ENCODE assay signal across 29 mouse cellular contexts in the genomic region with DNA sequence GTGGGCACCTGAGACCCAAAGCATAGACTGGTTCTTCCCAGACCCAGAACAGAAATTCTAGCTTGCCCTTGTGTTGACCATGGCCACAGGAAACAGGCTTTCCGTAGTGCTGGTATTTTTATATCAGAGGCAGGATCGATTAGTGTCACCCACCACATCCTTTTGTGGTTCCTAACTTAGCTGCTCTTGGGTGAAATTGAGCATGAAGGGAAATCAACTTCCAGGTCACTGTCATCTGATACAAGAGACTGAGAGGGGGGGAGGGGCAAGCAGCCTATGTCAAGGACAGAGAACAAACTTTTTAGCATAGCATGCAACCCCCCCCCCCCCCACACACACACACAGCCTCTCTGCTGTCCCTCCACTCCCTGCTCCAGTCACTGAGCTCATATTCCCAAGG. TPM values are rescaled to one million over a fixed set of nuclear protein-coding genes. Genes with fewer than 3 reads are reported as not detected.
DNase-seq lines count a peak whose midpoint lies in the region; ATAC-seq lines count a peak whose summit lies in the region.
"Had no signal": no experiment of that assay in that cellular context is flagged by ENCODE, and none has a peak within 500 bp of the region (broad histone marks: within the 10 kb centered on the region; RNA-seq: fewer than 3 reads in every experiment).

No protein-coding gene starts in this region.

- H3K27ac ChIP-seq in midbrain, embryonic 14.5 days (replicated peaks; ENCODE audit: low read depth, low read length): no peak overlapping the region
- H3K27ac ChIP-seq: embryonic facial prominence, embryonic 12.5 days; embryonic facial prominence, embryonic 15.5 days; gastrocnemius, adult 2 months; hindbrain, embryonic 10.5 days; hindbrain, embryonic 13.5 days had no signal

- no peaks in the 10 kb centered on the region for H3K9me3 ChIP-seq in megakaryocyte, embryonic 14.5 days
- H3K9me3 ChIP-seq in midbrain, embryonic 14.5 days (ENCODE audit: control insufficient read depth, low read length): no peaks in the 10 kb centered on the region
- H3K9me3 ChIP-seq: embryonic facial prominence, embryonic 12.5 days; embryonic facial prominence, embryonic 15.5 days; hindbrain, embryonic 10.5 days; hindbrain, embryonic 13.5 days had no signal

- peak; percentile 33; the same call in 1 of the 2 replicates for ATAC-seq in common myeloid progenitor, adult 5-6 weeks (replicated peaks; ENCODE audit: low read depth, poor library complexity, severe bottlenecking)
- ATAC-seq in midbrain, embryonic 14.5 days (ENCODE audit: low FRiP score, low TSS enrichment): no peak
- ATAC-seq: forebrain, embryonic 14.5 days; forebrain, postnatal 0 days; hindbrain, embryonic 16.5 days; inflammation-experienced regulatory T-cells, adult 6 months had no signal

- peak; percentile 13 for DNase-seq in CD4-positive helper T cell, adult 2 months (ENCODE audit: low read depth, low spot score)
- no peak for DNase-seq in right cerebral cortex, postnatal 36 days (ENCODE audit: low spot score in 2 of 2)
- DNase-seq in midbrain, embryonic 14.5 days: no peak
- DNase-seq in cerebellum, postnatal 4 days (ENCODE audit: low spot score in 2 of 2): no peak
- no peak for DNase-seq in urinary bladder, postnatal 4 days (ENCODE audit: low spot score in 2 of 2)
- DNase-seq: adrenal gland, adult 2 months; adrenal gland, postnatal 25 days; cerebellum, adult 11-12 months; cerebellum, adult 8-10 months; cerebellum, postnatal 10 days; cerebellum, postnatal 36 days; forebrain, postnatal 0 days; gastrocnemius, adult 2 months; gastrocnemius, postnatal 14 days; heart, adult 11 months; heart, postnatal 36 days had no signal

- H3K4me3 ChIP-seq in megakaryocyte, embryonic 14.5 days (replicated peaks): peak overlapping the region; percentile 15
- no peak overlapping the region for H3K4me3 ChIP-seq in midbrain, embryonic 14.5 days (replicated peaks; ENCODE audit: low read depth, low read length)
- H3K4me3 ChIP-seq: embryonic facial prominence, embryonic 12.5 days; embryonic facial prominence, embryonic 15.5 days; gastrocnemius, adult 2 months; hindbrain, embryonic 10.5 days; hindbrain, embryonic 13.5 days had no signal

- WGBS in midbrain, embryonic 14.5 days: 80% methylated on average over 2 of the region's 2 CpGs

- peaks cover 19% of the 10 kb centered on the region for H3K27me3 ChIP-seq in megakaryocyte, embryonic 14.5 days (replicated peaks)
- H3K27me3 ChIP-seq in midbrain, embryonic 14.5 days (ENCODE audit: control insufficient read depth, insufficient read depth, low read length): no peaks in the 10 kb centered on the region
- H3K27me3 ChIP-seq: embryonic facial prominence, embryonic 12.5 days; embryonic facial prominence, embryonic 15.5 days had no signal

- no peak overlapping the region for H3K4me2 ChIP-seq in midbrain, embryonic 14.5 days (ENCODE audit: low read length)
- H3K4me2 ChIP-seq: embryonic facial prominence, embryonic 12.5 days; embryonic facial prominence, embryonic 15.5 days; heart, embryonic 11.5 days; hindbrain, embryonic 13.5 days had no signal

- H3K36me3 ChIP-seq in megakaryocyte, embryonic 14.5 days (replicated peaks; ENCODE audit: low read length): no peaks in the 10 kb centered on the region
- H3K36me3 ChIP-seq in midbrain, embryonic 14.5 days (ENCODE audit: control insufficient read depth, insufficient read depth, low read length): no peaks in the 10 kb centered on the region
- H3K36me3 ChIP-seq: embryonic facial prominence, embryonic 12.5 days; embryonic facial prominence, embryonic 15.5 days; hindbrain, embryonic 10.5 days; hindbrain, embryonic 13.5 days had no signal

- H3K4me1 ChIP-seq in megakaryocyte, embryonic 14.5 days: peaks cover 79% of the 10 kb centered on the region
- no peaks in the 10 kb centered on the region for H3K4me1 ChIP-seq in midbrain, embryonic 14.5 days (ENCODE audit: control insufficient read depth, insufficient read depth, low read length)
- H3K4me1 ChIP-seq: embryonic facial prominence, embryonic 12.5 days; embryonic facial prominence, embryonic 15.5 days had no signal

- no peak overlapping the region for H3K9ac ChIP-seq in midbrain, embryonic 14.5 days (replicated peaks; ENCODE audit: low read length)
- H3K9ac ChIP-seq: embryonic facial prominence, embryonic 12.5 days; embryonic facial prominence, embryonic 15.5 days; forebrain, postnatal 0 days; hindbrain, embryonic 13.5 days had no signal

RNA-seq across cellular contexts. Expression of a gene that starts 26.8 kb away (rescaled TPM):
- not detected in 2 replicates for total RNA-seq in common myeloid progenitor, adult 5-6 weeks (2017)
- not detected in 2 replicates for polyA plus RNA-seq in megakaryocyte, embryonic 14.5 days (2012; ENCODE audit: insufficient read depth, low replicate concordance)
- 2.5 and 3.5 TPM in 2 replicates for polyA plus RNA-seq in midbrain, embryonic 14.5 days (2014; fragmentation: Nextera tagmentation; extraction: Ambion mirVana)
- total RNA-seq: adrenal gland, adult 2 months; adrenal gland, postnatal 25 days had no signal

RNA-seq across cellular contexts. Expression of a gene that starts 41.3 kb away (rescaled TPM):
- 0.14 and 0.29 TPM in 2 replicates for total RNA-seq in common myeloid progenitor, adult 5-6 weeks (2017)
- not detected in 2 replicates for polyA plus RNA-seq in megakaryocyte, embryonic 14.5 days (2012; ENCODE audit: insufficient read depth, low replicate concordance)
- polyA plus RNA-seq in midbrain, embryonic 14.5 days (2014; fragmentation: Nextera tagmentation; extraction: Ambion mirVana): 8.5 and 8.8 TPM in 2 replicates
- total RNA-seq: gastrocnemius, adult 2 months; heart, postnatal 36 days had no signal
- polyA plus RNA-seq: adrenal gland, adult 2 months; C2C12; heart, embryonic 11.5 days; heart, embryonic 14.5 days; heart, postnatal 0 days; inflammation-experienced regulatory T-cells, adult 6 months had no signal
